Mouse (Mus musculus) olfactory bulb, adult 2 months (tissue): ENCODE measurements around the gene Itgad. TPM values are rescaled to one million over a fixed set of nuclear protein-coding genes. Genes with fewer than 3 reads are reported as not detected.
A peak's percentile ranks its signal among the peaks of the same experiment; 100 is the strongest.

ENCODE experiments used
- H3K27ac ChIP-seq: fragments of 200-500 bp; 2 replicates; pipeline ENCODE4 v1.5.1; 2012; ENCODE audit warnings: low read depth, low read length; ENCODE audit not compliant: insufficient read depth
- H3K4me1 ChIP-seq: fragments of 200-500 bp; 2 replicates; pipeline ENCODE4 v1.6.1; 2012; ENCODE audit warnings: low read length; ENCODE audit not compliant: control insufficient read depth, insufficient read depth
- H3K4me3 ChIP-seq: fragments of 200-500 bp; 2 replicates; pipeline ENCODE4 v1.5.1; 2012; ENCODE audit warnings: mild to moderate bottlenecking, low read depth, low read length, moderate library complexity; ENCODE audit not compliant: insufficient read depth
- CTCF ChIP-seq: fragments of 200-500 bp; IDR thresholded peaks from 2 replicates; pipeline ENCODE4 v1.5.1; 2012; ENCODE audit warnings: low read depth, mild to moderate bottlenecking, low read length, moderate library complexity; ENCODE audit not compliant: insufficient read depth
- POLR2A ChIP-seq: fragments of 200-500 bp; IDR thresholded peaks from 2 replicates; pipeline ENCODE4 v1.6.1; 2012; ENCODE audit warnings: mild to moderate bottlenecking, low read depth, low read length, moderate library complexity; ENCODE audit not compliant: insufficient read depth
- WGBS: fragments of 180-500 bp; shearing (Covaris S2); methylation state at CpG from one replicate; pipeline ENCODE4 v1.1.7; 2018; 5-methylcytosine and 5-hydroxymethylcytosine counted together
- polyA plus RNA-seq: library from polyadenylated mRNA; stranded (reverse); fragments of >200 nt; gene quantifications from 2 replicates; pipeline ENCODE4 v1.2.4, GENCODE M21; 2012; ENCODE audit warnings: low replicate concordance; ENCODE audit not compliant: missing spikeins, insufficient read depth, insufficient read length

Gene Itgad
- polyA plus RNA-seq, 1 experiment, result not detected

DNA sequence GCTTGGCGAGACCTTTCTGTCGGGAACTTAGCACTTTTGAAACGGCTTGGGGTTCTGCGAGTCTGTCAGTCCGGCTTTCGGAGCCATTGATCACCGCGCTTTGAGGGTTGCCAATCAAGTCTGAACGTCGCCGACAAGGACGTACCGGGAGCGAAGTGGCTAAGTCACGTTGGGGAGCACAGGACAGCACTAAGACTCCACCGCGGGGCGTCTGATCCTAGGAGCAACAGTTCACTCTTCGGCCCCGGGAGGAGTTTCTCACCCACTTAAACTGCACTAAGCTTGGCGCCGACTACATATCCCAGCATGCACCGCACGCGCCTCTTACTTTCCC lies 83.4 kb downstream of the Itgad start:
- under 1% methylated on average over 25 of the region's 25 CpGs for WGBS
- H3K27ac ChIP-seq, result peak overlapping the region; percentile 17; the same call in 1 of the 2 replicates
- peaks cover 11% of the 10 kb centered on the region for H3K4me1 ChIP-seq
- H3K4me3 ChIP-seq, result peak overlapping the region; percentile 72
- TF ChIP-seq CTCF, result no peak
- TF ChIP-seq POLR2A, result no peak

DNA sequence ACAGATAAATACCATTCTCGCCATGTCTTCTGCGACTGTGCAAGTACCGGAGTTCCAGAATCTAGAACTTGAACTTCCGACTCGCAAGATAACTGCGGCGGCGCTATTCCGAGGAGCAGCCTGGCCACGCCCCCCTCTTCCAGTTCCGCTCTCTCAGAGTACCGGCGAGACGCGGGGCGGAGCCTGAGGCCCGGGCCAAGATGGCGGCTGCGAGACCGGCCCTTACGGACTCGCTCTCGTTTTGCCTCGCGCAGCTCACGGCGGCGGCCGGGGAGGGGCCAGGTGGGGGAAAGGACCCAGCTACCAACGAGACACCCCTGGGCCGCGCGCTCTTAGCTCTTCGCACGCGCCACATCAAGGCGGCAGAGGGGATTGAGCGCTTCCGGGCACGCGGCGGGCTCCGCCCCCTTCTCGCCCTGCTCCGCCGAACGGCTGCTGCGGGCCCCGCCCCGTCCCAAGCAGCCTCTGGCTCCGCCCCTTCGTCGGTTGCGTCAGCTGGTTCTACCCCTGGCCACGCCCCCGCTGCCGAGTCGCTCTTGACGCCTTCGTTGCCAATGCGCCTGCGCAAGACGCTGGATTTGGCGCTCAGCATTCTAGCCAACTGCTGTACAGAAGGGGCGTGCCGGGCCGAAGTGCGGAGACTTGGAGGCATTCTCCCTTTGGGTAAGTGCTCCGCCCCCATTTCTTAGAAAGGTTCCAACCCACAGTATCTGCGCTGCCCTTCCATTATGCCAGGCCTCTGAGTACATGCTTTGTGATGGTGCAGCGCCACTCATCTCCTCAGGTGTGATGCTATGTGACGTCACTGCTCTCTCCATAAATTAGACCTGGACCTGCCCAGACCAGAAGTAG lies 84.0 kb downstream of the Itgad start, which contains the start of gene 9130023H24Rik:
TSS of gene 9130023H24Rik (minus strand) at position 105 of the 852 bp plus-strand sequence.
- TF ChIP-seq CTCF (no peak), POLR2A (peak; percentile 70)
- Histone ChIP-seq H3K27ac (peak within 1 kb of the TSS; percentile 87), H3K4me3 (peak within 1 kb of the TSS; percentile 72), H3K4me1 (peaks cover 11% of the 10 kb centered on the region)
- under 1% methylated on average over 72 of the region's 72 CpGs for WGBS

DNA sequence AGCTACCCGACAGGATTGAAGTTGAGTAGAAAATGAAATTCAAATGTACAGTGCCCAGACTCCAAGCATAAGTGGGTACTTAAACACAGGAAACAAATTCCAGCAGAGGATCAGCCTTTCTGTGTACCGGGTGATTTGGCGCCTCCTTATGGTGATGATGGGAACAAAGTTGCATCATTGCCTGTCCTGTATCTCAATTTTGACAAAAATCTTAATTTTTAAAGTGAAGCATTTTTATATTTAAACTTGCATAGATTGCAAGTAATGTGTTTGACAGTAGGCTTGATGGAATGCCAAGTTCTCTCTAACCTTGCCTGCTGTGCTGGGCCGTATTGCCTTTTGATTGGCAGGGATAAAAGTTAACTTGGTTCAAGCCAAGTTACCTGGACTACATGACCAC lies 84.8 kb downstream of the Itgad start:
- H3K4me1 ChIP-seq, result peaks cover 11% of the 10 kb centered on the region
- no peak for TF ChIP-seq CTCF
- no peak for TF ChIP-seq POLR2A
- H3K27ac ChIP-seq, result no peak overlapping the region
- H3K4me3 ChIP-seq, result no peak overlapping the region
- WGBS, result 14% methylated on average over 4 of the region's 4 CpGs

DNA sequence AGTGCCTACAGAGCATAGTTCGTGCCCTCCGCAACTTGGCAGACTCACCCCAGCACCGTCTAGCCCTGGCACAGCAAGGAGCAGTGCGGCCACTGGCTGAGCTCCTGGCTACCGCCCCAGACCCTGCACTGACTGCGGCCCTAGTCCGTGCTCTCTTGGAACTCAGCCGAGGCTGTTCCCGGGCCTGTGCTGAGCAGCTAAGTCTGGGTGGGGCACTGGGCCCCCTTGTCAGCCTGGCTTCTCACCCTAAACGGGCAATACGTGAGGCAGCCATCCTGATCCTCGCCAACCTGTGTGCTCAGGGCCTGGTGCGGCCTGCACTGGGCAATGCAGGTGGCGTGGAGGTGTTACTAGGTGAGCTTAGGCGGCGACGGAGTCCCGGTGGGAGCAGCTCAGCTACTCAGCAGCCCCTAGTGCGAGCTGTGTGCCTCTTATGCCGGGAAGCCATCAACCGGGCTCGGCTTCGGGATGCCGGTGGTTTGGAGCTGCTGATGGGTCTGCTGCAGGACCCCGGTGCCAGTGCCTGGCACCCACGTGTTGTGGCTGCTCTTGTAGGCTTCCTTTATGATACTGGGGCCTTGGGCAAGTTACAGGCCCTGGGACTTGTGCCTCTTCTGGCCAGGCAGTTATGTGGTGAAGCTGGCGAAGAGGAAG lies 86.1 kb downstream of the Itgad start:
- no peak overlapping the region for H3K4me3 ChIP-seq
- H3K4me1 ChIP-seq, result peaks cover 11% of the 10 kb centered on the region
- WGBS, result 87% methylated on average over 27 of the region's 27 CpGs
- TF ChIP-seq CTCF, result no peak
- TF ChIP-seq POLR2A, result no peak
- H3K27ac ChIP-seq, result no peak overlapping the region

DNA sequence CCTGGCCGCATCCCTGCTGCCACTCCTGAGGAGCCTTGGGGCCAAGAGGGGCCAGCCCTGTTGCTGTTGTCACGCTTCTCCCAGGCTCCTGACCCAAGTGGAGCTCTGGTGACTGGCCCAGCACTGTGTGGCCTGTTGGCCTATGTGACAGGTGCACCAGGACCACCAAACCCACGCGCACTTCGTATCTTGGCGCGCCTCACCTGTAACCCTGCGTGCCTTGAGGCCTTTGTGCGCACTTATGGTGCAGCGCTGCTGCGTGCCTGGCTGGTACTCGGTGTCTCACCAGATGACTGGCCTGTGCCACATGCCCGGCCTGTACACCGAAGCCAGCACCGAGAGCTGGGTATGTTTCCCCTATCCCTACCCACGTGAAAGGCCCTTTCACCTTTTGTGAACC lies 88.2 kb downstream of the Itgad start:
- peaks cover 10% of the 10 kb centered on the region for H3K4me1 ChIP-seq
- TF ChIP-seq POLR2A, result no peak
- TF ChIP-seq CTCF, result no peak
- 96% methylated on average over 16 of the region's 16 CpGs for WGBS
- no peak overlapping the region for H3K27ac ChIP-seq
- H3K4me3 ChIP-seq, result no peak overlapping the region

GRCm38 (mm10) chr7:128243921-128244320 lies 89.7 kb downstream of the Itgad start:
- Histone ChIP-seq H3K4me1 (peaks cover 10% of the 10 kb centered on the region), H3K4me3 (no peak overlapping the region)
- WGBS, result 75% methylated on average over 10 of the region's 10 CpGs

DNA sequence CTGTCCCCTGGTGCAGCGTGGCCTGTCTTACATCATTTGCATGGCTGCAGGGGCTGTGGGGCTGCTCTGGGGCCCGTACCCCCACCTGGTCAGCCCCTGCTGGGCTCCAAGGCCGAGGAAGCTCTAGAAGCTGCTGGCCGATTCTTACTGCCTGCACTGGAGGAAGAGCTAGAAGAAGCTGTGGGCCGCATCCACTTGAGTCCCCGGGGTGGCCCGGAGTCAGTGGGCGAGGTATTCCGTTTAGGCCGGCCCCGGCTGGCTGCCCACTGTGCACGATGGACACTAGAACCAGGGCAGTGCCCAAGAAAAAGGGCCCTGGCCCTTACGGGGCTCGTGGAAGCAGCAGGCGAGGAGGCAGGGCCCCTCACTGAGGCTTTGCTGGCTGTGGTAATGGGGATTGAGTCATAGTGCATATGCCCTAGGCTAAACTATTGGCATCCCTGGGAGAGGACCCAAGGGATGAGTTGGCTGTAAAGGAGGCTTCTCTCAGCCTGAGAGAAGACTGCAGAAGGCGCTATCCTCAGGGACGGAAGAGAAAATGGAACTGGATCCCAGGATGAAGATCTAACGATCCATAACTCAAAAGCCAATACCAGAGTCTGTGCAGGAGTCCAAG lies 90.3 kb downstream of the Itgad start:
- H3K4me3 ChIP-seq, result no peak overlapping the region
- no peak for TF ChIP-seq POLR2A
- TF ChIP-seq CTCF, result no peak
- H3K4me1 ChIP-seq, result peaks cover 10% of the 10 kb centered on the region
- WGBS, result 90% methylated on average over 18 of the region's 18 CpGs
- no peak overlapping the region for H3K27ac ChIP-seq

More at GRCm38 (mm10) chr7:128243921-128244320, 89.7 kb downstream of the Itgad start:
- TF ChIP-seq POLR2A, result no peak
- no peak for TF ChIP-seq CTCF
- H3K27ac ChIP-seq, result no peak overlapping the region

GRCm38 (mm10) chr7:128245547-128245946 lies 91.4 kb downstream of the Itgad start:
- Histone ChIP-seq H3K4me1 (peaks cover 7% of the 10 kb centered on the region), H3K27ac (no peak overlapping the region), H3K4me3 (no peak overlapping the region)
- TF ChIP-seq CTCF (no peak), POLR2A (no peak)
- WGBS, result 85% methylated on average over 4 of the region's 4 CpGs
